20 mouse cellular contexts compared by ENCODE assay signal in genomic region chr5:21663081-21663480, GRCm38 (mm10). TPM values are rescaled to one million over a fixed set of nuclear protein-coding genes. Genes with fewer than 3 reads are reported as not detected.
A peak's percentile ranks its signal among the peaks of the same experiment; 100 is the strongest.
DNase-seq lines count a peak whose midpoint lies in the region; ATAC-seq lines count a peak whose summit lies in the region.
"Had no signal": no experiment of that assay in that cellular context is flagged by ENCODE, and none has a peak within 500 bp of the region (broad histone marks: within the 10 kb centered on the region; RNA-seq: fewer than 3 reads in every experiment).

No protein-coding gene starts in this region.

- no peaks in the 10 kb centered on the region for H3K9me3 ChIP-seq in embryonic facial prominence, embryonic 14.5 days (ENCODE audit: control insufficient read depth, low read length)
- no peaks in the 10 kb centered on the region for H3K9me3 ChIP-seq in embryonic facial prominence, embryonic 10.5 days
- no peaks in the 10 kb centered on the region for H3K9me3 ChIP-seq in midbrain, embryonic 13.5 days
- H3K9me3 ChIP-seq in midbrain, embryonic 16.5 days (replicated peaks; ENCODE audit: control insufficient read depth, low read length, poor library complexity, severe bottlenecking): no peaks in the 10 kb centered on the region
- H3K9me3 ChIP-seq: limb, embryonic 15.5 days; liver, embryonic 15.5 days; neural tube, embryonic 12.5 days; stomach, embryonic 15.5 days had no signal

- H3K27ac ChIP-seq in embryonic facial prominence, embryonic 14.5 days (replicated peaks; ENCODE audit: low read depth, low read length): no peak overlapping the region
- no peak overlapping the region for H3K27ac ChIP-seq in embryonic facial prominence, embryonic 10.5 days (replicated peaks)
- no peak overlapping the region for H3K27ac ChIP-seq in midbrain, embryonic 13.5 days
- no peak overlapping the region for H3K27ac ChIP-seq in midbrain, embryonic 16.5 days (ENCODE audit: low read length)
- H3K27ac ChIP-seq: limb, embryonic 15.5 days; liver, embryonic 15.5 days; macrophage; neural tube, embryonic 12.5 days; stomach, embryonic 15.5 days had no signal

- no peaks in the 10 kb centered on the region for H3K4me1 ChIP-seq in embryonic facial prominence, embryonic 14.5 days (ENCODE audit: control insufficient read depth, insufficient read depth, low read length)
- no peaks in the 10 kb centered on the region for H3K4me1 ChIP-seq in embryonic facial prominence, embryonic 10.5 days
- peaks cover 12% of the 10 kb centered on the region for H3K4me1 ChIP-seq in midbrain, embryonic 13.5 days (replicated peaks)
- no peaks in the 10 kb centered on the region; the same call in 1 of the 2 replicates for H3K4me1 ChIP-seq in midbrain, embryonic 16.5 days (ENCODE audit: control insufficient read depth, insufficient read depth, low read length)
- H3K4me1 ChIP-seq: limb, embryonic 15.5 days had no signal

- H3K4me2 ChIP-seq in embryonic facial prominence, embryonic 14.5 days (ENCODE audit: low read depth, low read length): no peak overlapping the region
- no peak overlapping the region for H3K4me2 ChIP-seq in midbrain, embryonic 13.5 days (replicated peaks)
- H3K4me2 ChIP-seq in midbrain, embryonic 16.5 days (ENCODE audit: low read length): no peak overlapping the region
- H3K4me2 ChIP-seq: limb, embryonic 15.5 days; liver, embryonic 15.5 days; midbrain, embryonic 11.5 days; neural tube, embryonic 12.5 days; stomach, embryonic 15.5 days had no signal

- no peaks in the 10 kb centered on the region for H3K27me3 ChIP-seq in embryonic facial prominence, embryonic 14.5 days (replicated peaks; ENCODE audit: control insufficient read depth, insufficient read depth, low read length)
- H3K27me3 ChIP-seq in embryonic facial prominence, embryonic 10.5 days (replicated peaks; ENCODE audit: low read depth, poor library complexity, severe bottlenecking): no peaks in the 10 kb centered on the region
- no peaks in the 10 kb centered on the region for H3K27me3 ChIP-seq in midbrain, embryonic 13.5 days
- no peaks in the 10 kb centered on the region for H3K27me3 ChIP-seq in midbrain, embryonic 16.5 days (ENCODE audit: control insufficient read depth, insufficient read depth, low read depth, low read length)
- H3K27me3 ChIP-seq: limb, embryonic 15.5 days; liver, embryonic 15.5 days; neural tube, embryonic 12.5 days; stomach, embryonic 15.5 days had no signal

- H3K9ac ChIP-seq in embryonic facial prominence, embryonic 14.5 days (ENCODE audit: low read depth, low read length): no peak overlapping the region
- no peak overlapping the region for H3K9ac ChIP-seq in midbrain, embryonic 13.5 days (replicated peaks)
- H3K9ac ChIP-seq in midbrain, embryonic 16.5 days (ENCODE audit: low read depth, low read length): no peak overlapping the region
- H3K9ac ChIP-seq: limb, embryonic 15.5 days; liver, embryonic 15.5 days; neural tube, embryonic 12.5 days; stomach, embryonic 15.5 days had no signal

- H3K36me3 ChIP-seq in embryonic facial prominence, embryonic 14.5 days (ENCODE audit: control insufficient read depth, insufficient read depth, low read length): peaks cover 46% of the 10 kb centered on the region
- peaks cover 66% of the 10 kb centered on the region for H3K36me3 ChIP-seq in embryonic facial prominence, embryonic 10.5 days (replicated peaks)
- peaks cover 60% of the 10 kb centered on the region for H3K36me3 ChIP-seq in midbrain, embryonic 13.5 days
- peaks cover 20% of the 10 kb centered on the region for H3K36me3 ChIP-seq in midbrain, embryonic 16.5 days (ENCODE audit: control insufficient read depth, insufficient read depth, low read length)

- H3K4me3 ChIP-seq in embryonic facial prominence, embryonic 14.5 days (ENCODE audit: low read depth, low read length): no peak overlapping the region
- H3K4me3 ChIP-seq in embryonic facial prominence, embryonic 10.5 days: no peak overlapping the region
- no peak overlapping the region for H3K4me3 ChIP-seq in midbrain, embryonic 13.5 days (replicated peaks)
- H3K4me3 ChIP-seq in midbrain, embryonic 16.5 days (ENCODE audit: low read depth, low read length): no peak overlapping the region
- H3K4me3 ChIP-seq: limb, embryonic 15.5 days; liver, embryonic 15.5 days; neural tube, embryonic 12.5 days; stomach, embryonic 15.5 days had no signal

- peak; percentile 14 for DNase-seq in embryonic facial prominence, embryonic 14.5 days (ENCODE audit: low spot score)
- no peak for DNase-seq in embryonic facial prominence, embryonic 10.5 days (ENCODE audit: low spot score)
- peak; percentile 46 for DNase-seq in adrenal gland, adult 8-10 months
- peak; percentile 52 for DNase-seq in fibroblast of lung, adult 2 months (ENCODE audit: low read depth)
- no peak for DNase-seq in left cerebral cortex, postnatal 4 days
- DNase-seq: B cell, adult 2 months; cerebellum, adult 18-20 months; gastrocnemius, postnatal 36 days; kidney, adult 18-20 months; kidney, postnatal 10 days; layer of hippocampus, postnatal 36 days; thymus, adult 2 months had no signal

- intact Hi-C loops in left cerebral cortex, postnatal 4 days (cut with DNase I): no loop called here

- ATAC-seq in embryonic facial prominence, embryonic 14.5 days (ENCODE audit: low read depth): no peak
- ATAC-seq in midbrain, embryonic 13.5 days: 0 out of 2 replicates have a peak, but pooled peaks have one; percentile 21
- no peak for ATAC-seq in midbrain, embryonic 16.5 days

- 93% methylated on average over 11 of the region's 11 CpGs for WGBS in embryonic facial prominence, embryonic 14.5 days
- 96% methylated on average over 11 of the region's 11 CpGs for WGBS in embryonic facial prominence, embryonic 10.5 days
- 97% methylated on average over 11 of the region's 11 CpGs for WGBS in midbrain, embryonic 13.5 days
- WGBS in midbrain, embryonic 16.5 days: 96% methylated on average over 11 of the region's 11 CpGs

RNA-seq across cellular contexts. Expression of gene Armc10, which starts 17.5 kb away (rescaled TPM):
- 37.1 and 40.6 TPM in 2 replicates for polyA plus RNA-seq in embryonic facial prominence, embryonic 14.5 days (2014; fragmentation: Nextera tagmentation; extraction: Ambion mirVana)
- 63.1 and 63.4 TPM in 2 replicates for polyA plus RNA-seq in embryonic facial prominence, embryonic 10.5 days (2016; fragmentation: Nextera tagmentation; extraction: Ambion mirVana)
- polyA plus RNA-seq in midbrain, embryonic 13.5 days (2015; fragmentation: Nextera tagmentation; extraction: Ambion mirVana): 80.8 and 82.1 TPM in 2 replicates
- 58.3 and 66.1 TPM in 2 replicates for polyA plus RNA-seq in midbrain, embryonic 16.5 days (2015; fragmentation: Nextera tagmentation; extraction: Ambion mirVana)
- total RNA-seq in adrenal gland, adult 8-10 months (2022): 10 to 100 TPM; 21.3 to 23.2 (median 21.4) TPM
- total RNA-seq in left cerebral cortex, postnatal 4 days (2021): 10 to 100 TPM; 48.4 to 58.1 TPM

RNA-seq across cellular contexts. Expression of gene Fbxl13, which starts 17.6 kb away (rescaled TPM):
- polyA plus RNA-seq in embryonic facial prominence, embryonic 14.5 days (2014; fragmentation: Nextera tagmentation; extraction: Ambion mirVana): 0.25 and 0.46 TPM in 2 replicates
- 0.09 and 0.28 TPM in 2 replicates for polyA plus RNA-seq in embryonic facial prominence, embryonic 10.5 days (2016; fragmentation: Nextera tagmentation; extraction: Ambion mirVana)
- polyA plus RNA-seq in midbrain, embryonic 13.5 days (2015; fragmentation: Nextera tagmentation; extraction: Ambion mirVana): 0.30 and 0.50 TPM in 2 replicates
- polyA plus RNA-seq in midbrain, embryonic 16.5 days (2015; fragmentation: Nextera tagmentation; extraction: Ambion mirVana): 0.25 and 0.45 TPM in 2 replicates
- under 1 TPM in 3 of 4 experiments, not detected in 1; 0.19 to 0.52 (median 0.21) TPM for total RNA-seq in adrenal gland, adult 8-10 months (2022)
- under 1 TPM; 0.26 to 0.36 TPM for total RNA-seq in left cerebral cortex, postnatal 4 days (2021)
- polyA plus RNA-seq: limb, embryonic 15.5 days; macrophage had no signal

RNA-seq across cellular contexts. Expression of gene Napepld, which starts 38.1 kb away (rescaled TPM):
- polyA plus RNA-seq in embryonic facial prominence, embryonic 14.5 days (2014; fragmentation: Nextera tagmentation; extraction: Ambion mirVana): 2.4 and 2.8 TPM in 2 replicates
- polyA plus RNA-seq in embryonic facial prominence, embryonic 10.5 days (2016; fragmentation: Nextera tagmentation; extraction: Ambion mirVana): 4.8 and 5.0 TPM in 2 replicates
- polyA plus RNA-seq in midbrain, embryonic 13.5 days (2015; fragmentation: Nextera tagmentation; extraction: Ambion mirVana): 4.7 and 5.4 TPM in 2 replicates
- 2.6 and 2.7 TPM in 2 replicates for polyA plus RNA-seq in midbrain, embryonic 16.5 days (2015; fragmentation: Nextera tagmentation; extraction: Ambion mirVana)
- total RNA-seq in adrenal gland, adult 8-10 months (2022): 10 to 100 TPM; 43.1 to 64.5 (median 46.1) TPM
- total RNA-seq in left cerebral cortex, postnatal 4 days (2021): 1 to 10 TPM; 2.3 to 2.8 TPM

Comparison
In these comparisons a context has a peak if more than half of its experiments do, and no peak if none do; other contexts are left out.
1. DNase-seq: peak in embryonic facial prominence, embryonic 14.5 days (single experiment), adrenal gland, adult 8-10 months (single experiment) and fibroblast of lung, adult 2 months (single experiment); none in embryonic facial prominence, embryonic 10.5 days (single experiment) and left cerebral cortex, postnatal 4 days (single experiment).